ENCODE assay signal across 7 mouse cellular contexts in genomic region chr2:154373961-154374632, GRCm38 (mm10). TPM values are rescaled to one million over a fixed set of nuclear protein-coding genes. Genes with fewer than 3 reads are reported as not detected.
A peak's percentile ranks its signal among the peaks of the same experiment; 100 is the strongest.
DNase-seq lines count a peak whose midpoint lies in the region; ATAC-seq and TF ChIP-seq lines count a peak whose summit lies in the region.

No protein-coding gene starts in this region.

- no peak overlapping the region for H3K4me2 ChIP-seq in neural tube, embryonic 15.5 days
- H3K4me2 ChIP-seq in liver, embryonic 13.5 days = 0 out of 2 replicates have a peak overlapping the region, but pooled peaks have one; percentile 79

- H3K36me3 ChIP-seq in neural tube, embryonic 15.5 days = peaks cover 6% of the 10 kb centered on the region; the same call in 1 of the 2 replicates
- H3K36me3 ChIP-seq in liver, embryonic 13.5 days = 0 out of 2 replicates have a peak, but pooled peaks cover 9% of the 10 kb centered on the region

- no peak overlapping the region for H3K27ac ChIP-seq in neural tube, embryonic 15.5 days (replicated peaks)
- no peak overlapping the region for H3K27ac ChIP-seq in cortical plate, adult 2 months (ENCODE audit: insufficient read depth, low read length)
- H3K27ac ChIP-seq in liver, embryonic 13.5 days = no peak overlapping the region

- DNase-seq in neural tube, embryonic 10.5 days (ENCODE audit: extremely low spot score, low spot score) = peak; percentile 59
- peak; percentile 77 for DNase-seq in heart, postnatal 4 days
- peak; percentile 59 for DNase-seq in liver, embryonic 13.5 days
- peak; percentile 77 for DNase-seq in right cerebral cortex, postnatal 14 days

- H3K9ac ChIP-seq in neural tube, embryonic 15.5 days (replicated peaks) = no peak overlapping the region
- no peak overlapping the region for H3K9ac ChIP-seq in liver, embryonic 13.5 days

- TF ChIP-seq CTCF in cortical plate, adult 2 months (IDR thresholded peaks at IDR 0.05; ENCODE audit: extremely low read depth, insufficient read depth, low read length) = peak; percentile 42

- H3K27me3 ChIP-seq in neural tube, embryonic 15.5 days (replicated peaks) = no peaks in the 10 kb centered on the region
- H3K27me3 ChIP-seq in liver, embryonic 13.5 days = no peaks in the 10 kb centered on the region

- no peaks in the 10 kb centered on the region for H3K9me3 ChIP-seq in neural tube, embryonic 15.5 days (replicated peaks)
- H3K9me3 ChIP-seq in liver, embryonic 13.5 days (replicated peaks) = no peaks in the 10 kb centered on the region

- no peak for ATAC-seq in neural tube, embryonic 15.5 days (ENCODE audit: low FRiP score)
- peak; percentile 67 for ATAC-seq in activated CD4-positive, CD25-positive, alpha-beta regulatory T cell, adult 4 months
- ATAC-seq in liver, embryonic 13.5 days (ENCODE audit: low read depth) = no peak

- no peak overlapping the region for H3K4me3 ChIP-seq in neural tube, embryonic 15.5 days (replicated peaks)
- H3K4me3 ChIP-seq in cortical plate, adult 2 months (ENCODE audit: insufficient read depth, low read length) = no peak overlapping the region
- no peak overlapping the region for H3K4me3 ChIP-seq in liver, embryonic 13.5 days (replicated peaks)

- H3K4me1 ChIP-seq in neural tube, embryonic 15.5 days = peaks cover 10% of the 10 kb centered on the region
- peaks cover 1% of the 10 kb centered on the region; the same call in 1 of the 2 replicates for H3K4me1 ChIP-seq in cortical plate, adult 2 months (ENCODE audit: control insufficient read depth, insufficient read depth, low read length)
- peaks cover 18% of the 10 kb centered on the region for H3K4me1 ChIP-seq in liver, embryonic 13.5 days (replicated peaks)

- no peak for TF ChIP-seq POLR2A in cortical plate, adult 2 months (IDR thresholded peaks at IDR 0.05; ENCODE audit: extremely low read depth, insufficient read depth, low read length)

- 59% methylated on average over 6 of the region's 6 CpGs for WGBS in neural tube, embryonic 15.5 days
- 50% methylated on average over 6 of the region's 6 CpGs for WGBS in liver, embryonic 13.5 days (ENCODE audit: insufficient replicate concordance)

RNA-seq across cellular contexts. Expression of gene Cdk5rap1, which starts 1.3 kb away (rescaled TPM):
- polyA plus RNA-seq in neural tube, embryonic 15.5 days (2015; fragmentation: Nextera tagmentation; extraction: Ambion mirVana) = 13.7 and 13.8 TPM in 2 replicates
- 10 to 100 TPM; 37.5 to 67.2 TPM for polyA plus RNA-seq in activated CD4-positive, CD25-positive, alpha-beta regulatory T cell, adult 4 months (2017; shearing (Covaris generic))
- polyA plus RNA-seq in cortical plate, adult 2 months (2012; rRNA removed) = 14.9 and 17.7 TPM in 2 replicates
- 10 to 100 TPM in 1 of 2 experiments, 1 to 10 TPM in 1; 8.7 to 11.2 TPM for total RNA-seq in heart, postnatal 4 days (2021)
- polyA plus RNA-seq in liver, embryonic 13.5 days (2015; fragmentation: Nextera tagmentation; extraction: Ambion mirVana) = 18.0 and 18.9 TPM in 2 replicates

RNA-seq across cellular contexts. Expression of gene Snta1, which starts 33.8 kb away (rescaled TPM):
- 12.1 and 12.7 TPM in 2 replicates for polyA plus RNA-seq in neural tube, embryonic 15.5 days (2015; fragmentation: Nextera tagmentation; extraction: Ambion mirVana)
- polyA plus RNA-seq in activated CD4-positive, CD25-positive, alpha-beta regulatory T cell, adult 4 months (2017; shearing (Covaris generic)) = not detected
- polyA plus RNA-seq in cortical plate, adult 2 months (2012; rRNA removed) = 36.2 and 37.7 TPM in 2 replicates
- total RNA-seq in heart, postnatal 4 days (2021) = 10 to 100 TPM; 77.0 to 77.8 TPM
- 1.7 and 2.0 TPM in 2 replicates for polyA plus RNA-seq in liver, embryonic 13.5 days (2015; fragmentation: Nextera tagmentation; extraction: Ambion mirVana)
